Mouse (Mus musculus) spleen, postnatal 36 days (tissue): Measurements from ENCODE around the gene Plekhb2.

Experiments
- DNase-seq, 2 experiments: peaks; one replicate each; pipeline ENCODE4 v3.0.0; 2022; ENCODE audit warnings: low spot score in 2 of 2, mixed read lengths in 1 of 2

Gene Plekhb2

DNA sequence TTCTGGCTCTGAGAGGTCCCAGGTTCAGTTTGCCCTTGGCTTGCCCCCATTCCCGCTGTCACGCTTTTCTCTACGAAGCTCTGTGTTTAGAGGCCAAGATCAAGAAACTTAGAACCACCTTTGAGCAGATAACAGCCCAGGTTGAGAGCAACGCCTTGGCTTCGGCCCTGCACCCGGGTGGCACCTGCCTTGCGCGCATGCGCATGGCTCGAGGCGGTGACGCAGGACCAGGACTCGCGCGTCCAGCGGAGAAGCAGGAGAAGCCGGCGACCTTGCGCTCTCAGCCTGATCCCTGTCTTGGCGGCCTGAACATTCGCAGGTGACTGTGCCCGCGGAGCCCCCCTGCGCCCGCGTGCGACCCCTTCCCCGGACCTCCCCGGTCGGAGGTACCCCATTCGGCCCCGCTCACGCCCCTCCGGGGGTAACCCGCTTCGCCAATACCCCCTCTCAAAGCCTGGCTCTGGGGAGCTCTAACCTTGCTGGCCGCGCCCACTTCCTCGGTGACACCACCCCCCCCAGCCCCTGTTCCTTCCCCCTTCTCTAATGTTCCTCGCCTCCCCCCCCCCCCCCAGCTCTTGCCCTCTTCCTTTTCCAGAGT is at the start of gene Plekhb2:
Plekhb2 (plus strand) TSS at position 232 of the 598 bp plus-strand sequence.
- DNase-seq = peak; percentile 86 to 89

DNA sequence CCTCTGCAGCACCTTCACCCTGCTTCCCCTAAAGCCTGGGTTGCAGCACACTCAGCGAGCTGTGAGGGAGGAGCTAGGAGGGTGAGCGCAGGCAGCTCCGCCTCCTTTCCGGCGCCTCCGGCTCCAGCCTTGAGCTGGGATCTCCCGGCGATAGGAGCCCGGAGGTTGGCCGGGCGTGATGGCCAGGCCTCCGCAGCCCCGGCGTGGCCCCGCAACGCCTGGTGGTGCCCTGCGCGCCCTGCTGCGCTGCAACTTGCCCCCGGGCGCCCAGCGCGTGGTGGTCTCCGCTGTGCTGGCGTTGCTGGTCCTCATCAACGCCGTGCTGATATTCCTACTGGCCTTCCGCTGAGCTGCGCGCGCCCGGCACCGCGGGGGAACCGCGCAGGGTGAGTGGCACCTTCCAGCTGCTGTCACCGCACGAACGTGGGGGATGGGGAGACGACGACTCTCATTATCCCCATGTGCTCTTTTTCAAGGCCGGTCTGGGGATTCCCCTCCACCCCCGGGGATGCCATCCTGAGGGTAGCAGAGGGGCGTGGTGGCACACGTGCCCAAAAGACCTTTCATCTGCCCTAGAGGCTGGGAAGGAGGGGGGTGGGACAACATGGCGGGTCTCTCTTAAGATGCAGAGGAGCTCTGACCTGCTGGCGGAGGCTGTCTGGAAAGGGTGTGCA is 48.0 kb upstream of the Plekhb2 start:
- peak; percentile 66 to 71 for DNase-seq

- peak; percentile 60 to 63 for DNase-seq
Measured at GRCm38 (mm10) chr1:34802290-34802642, 47.5 kb upstream of the Plekhb2 start.

DNA sequence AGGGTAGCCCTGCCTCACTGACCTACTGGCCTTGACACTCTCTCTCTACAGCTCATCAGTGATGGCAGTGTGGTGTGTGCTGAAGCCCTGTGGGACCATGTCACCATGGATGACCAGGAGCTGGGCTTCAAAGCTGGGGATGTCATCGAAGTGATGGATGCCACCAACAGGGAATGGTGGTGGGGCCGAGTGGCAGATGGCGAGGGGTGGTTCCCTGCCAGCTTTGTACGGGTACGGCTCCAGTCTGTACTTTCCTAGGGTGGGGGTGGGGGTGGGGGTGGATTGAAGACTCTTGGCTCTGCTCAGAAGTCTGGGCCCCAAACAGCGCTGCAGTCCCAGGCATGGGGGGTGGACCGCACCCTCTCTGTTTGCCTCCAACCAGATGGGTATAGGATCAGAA is 44.9 kb upstream of the Plekhb2 start:
- no peak for DNase-seq

DNA sequence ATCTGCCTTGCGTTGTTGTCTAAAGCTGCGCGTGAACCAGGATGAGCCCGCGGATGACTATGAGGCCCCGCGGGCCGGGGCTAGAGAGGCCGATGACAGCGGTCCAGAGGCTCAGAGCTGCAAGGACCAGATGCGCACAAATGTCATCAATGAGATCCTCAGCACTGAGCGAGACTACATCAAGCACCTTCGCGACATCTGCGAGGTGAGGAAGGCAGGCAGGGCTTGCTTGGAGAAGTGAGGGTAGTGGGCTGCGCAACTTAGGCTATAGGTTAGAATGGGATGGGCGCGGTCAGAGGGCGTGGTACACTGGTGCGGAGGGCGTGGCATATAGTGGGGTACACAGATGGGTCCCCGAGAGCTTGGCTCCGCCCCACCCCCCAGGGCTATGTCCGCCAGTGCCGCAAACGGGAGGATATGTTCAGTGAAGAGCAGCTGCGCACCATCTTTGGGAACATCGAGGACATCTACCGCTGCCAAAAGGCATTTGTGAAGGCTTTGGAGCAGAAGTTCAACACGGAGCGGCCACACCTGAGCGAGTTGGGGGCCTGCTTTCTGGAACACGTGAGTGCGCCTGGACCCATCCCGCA is 43.8 kb upstream of the Plekhb2 start:
- no peak for DNase-seq

GRCm38 (mm10) chr1:34808445-34808844 is 41.3 kb upstream of the Plekhb2 start:
- DNase-seq = no peak

DNA sequence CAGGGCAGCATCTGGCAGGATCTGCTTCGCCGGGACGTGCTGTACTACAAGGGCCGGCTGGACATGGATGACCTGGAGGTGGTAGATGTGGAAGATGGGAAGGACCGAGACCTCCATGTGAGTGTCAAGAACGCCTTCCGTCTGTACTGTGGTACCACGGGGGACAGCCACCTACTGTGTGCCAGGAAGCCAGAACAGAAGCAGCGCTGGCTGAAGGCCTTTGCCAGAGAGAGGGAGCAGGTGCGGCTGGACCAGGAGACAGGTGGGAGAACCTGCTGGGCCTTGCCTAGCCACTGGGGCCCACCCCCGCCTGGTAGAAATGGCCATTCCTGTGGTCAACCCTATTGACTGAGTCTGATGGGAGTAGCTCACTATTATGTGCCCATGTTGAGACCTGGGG is 39.5 kb upstream of the Plekhb2 start:
- DNase-seq = no peak

- no peak for DNase-seq
Measured at GRCm38 (mm10) chr1:34811035-34811434, 38.7 kb upstream of the Plekhb2 start.

DNA sequence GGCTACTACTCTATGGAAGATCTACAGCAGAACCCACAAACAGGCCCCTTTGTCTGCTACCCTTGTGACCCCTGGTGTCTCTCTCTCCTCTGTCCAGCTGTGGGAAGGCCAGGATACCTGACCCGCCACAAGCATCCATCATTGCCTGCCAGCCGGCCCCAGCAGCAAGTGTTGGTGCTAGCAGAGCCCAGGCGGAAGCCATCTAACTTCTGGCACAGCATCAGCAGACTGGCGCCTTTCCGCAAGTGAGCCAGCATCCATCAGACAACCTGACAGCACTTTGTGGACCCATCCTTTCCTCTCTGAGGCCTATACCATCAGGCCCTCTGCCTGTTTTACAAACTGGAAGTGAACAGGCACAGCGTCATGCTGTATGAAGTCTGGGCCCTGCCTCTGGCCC is 38.2 kb upstream of the Plekhb2 start:
- no peak for DNase-seq

DNA sequence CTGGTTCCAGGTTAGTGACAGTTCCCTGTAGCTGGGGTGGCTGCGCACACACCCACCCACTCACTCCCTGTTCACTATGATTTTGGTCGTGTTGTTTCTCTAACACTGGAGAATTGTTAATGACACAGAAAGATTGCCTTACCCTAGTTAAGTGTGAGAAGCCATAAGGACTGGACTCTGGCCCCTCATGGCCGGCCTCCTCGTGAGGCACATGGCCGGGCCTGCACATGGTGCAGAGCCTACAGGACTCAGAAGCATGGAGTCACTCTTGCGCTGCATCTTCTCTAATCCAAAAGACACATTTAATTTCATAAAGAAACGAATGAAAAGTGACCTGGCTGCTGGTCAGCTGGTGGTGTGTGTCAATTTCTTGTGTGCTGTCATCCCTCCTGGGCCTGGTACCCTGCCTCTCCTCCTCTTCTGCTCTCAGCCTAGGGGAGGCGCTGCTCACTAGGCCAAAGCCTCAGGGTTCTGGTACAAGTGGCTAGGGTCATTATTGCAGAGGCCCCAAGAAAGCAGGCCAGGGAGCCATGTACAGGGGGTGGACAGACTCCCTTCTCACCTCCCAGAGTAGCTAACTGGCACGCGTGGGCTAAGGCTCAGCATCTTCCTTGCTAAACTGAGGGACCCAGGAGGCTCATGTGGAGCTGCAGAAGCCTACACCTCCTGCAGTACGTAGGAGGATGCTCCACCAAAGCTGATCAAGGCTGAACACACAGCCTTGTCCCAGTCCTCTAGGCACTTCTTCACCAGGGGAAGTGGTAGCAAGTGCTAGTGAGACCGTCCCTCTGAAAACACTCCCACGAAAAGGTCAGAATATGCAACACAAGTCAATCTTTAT is 37.1 kb upstream of the Plekhb2 start:
- DNase-seq = no peak

DNA sequence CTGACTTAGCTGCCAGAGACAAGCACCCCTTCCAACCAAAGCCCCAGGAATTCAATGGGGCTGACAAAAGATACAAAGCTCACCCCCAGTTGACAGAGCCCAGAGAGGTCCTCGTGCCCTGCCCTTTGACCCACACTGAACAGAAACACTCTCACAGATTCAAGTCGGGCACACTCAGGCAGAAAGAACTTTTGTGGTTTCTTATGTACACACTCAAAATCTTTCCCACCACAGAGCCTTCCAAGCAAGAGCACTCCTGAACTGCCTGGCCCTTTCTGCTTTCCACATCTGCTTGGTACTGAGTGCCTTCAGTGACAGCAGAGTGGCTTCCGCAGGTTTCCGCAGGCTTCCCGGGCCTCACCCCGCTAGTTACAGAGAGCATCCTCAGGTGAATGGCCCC is 33.9 kb upstream of the Plekhb2 start:
- no peak for DNase-seq

GRCm38 (mm10) chr1:34819225-34819910 is 30.4 kb upstream of the Plekhb2 start:
- DNase-seq = no peak

DNA sequence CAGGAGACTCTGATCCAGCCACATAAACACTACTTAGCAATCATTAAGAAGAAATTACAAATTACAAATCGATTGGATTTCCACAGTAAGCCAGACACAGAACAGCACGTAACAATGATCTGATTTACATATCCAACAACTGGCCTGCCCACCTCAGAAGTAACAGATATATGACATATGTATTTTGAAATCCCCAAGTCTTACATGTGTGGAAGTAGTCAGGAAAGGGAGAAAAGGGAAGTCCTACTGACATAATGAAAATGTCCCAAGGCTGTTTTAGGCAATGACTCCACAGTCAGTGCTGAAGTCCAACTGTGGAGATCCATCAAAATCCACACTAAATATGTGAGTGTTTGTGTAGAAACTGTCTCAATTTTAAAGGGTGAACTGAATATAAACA is 28.4 kb upstream of the Plekhb2 start:
- no peak for DNase-seq

DNA sequence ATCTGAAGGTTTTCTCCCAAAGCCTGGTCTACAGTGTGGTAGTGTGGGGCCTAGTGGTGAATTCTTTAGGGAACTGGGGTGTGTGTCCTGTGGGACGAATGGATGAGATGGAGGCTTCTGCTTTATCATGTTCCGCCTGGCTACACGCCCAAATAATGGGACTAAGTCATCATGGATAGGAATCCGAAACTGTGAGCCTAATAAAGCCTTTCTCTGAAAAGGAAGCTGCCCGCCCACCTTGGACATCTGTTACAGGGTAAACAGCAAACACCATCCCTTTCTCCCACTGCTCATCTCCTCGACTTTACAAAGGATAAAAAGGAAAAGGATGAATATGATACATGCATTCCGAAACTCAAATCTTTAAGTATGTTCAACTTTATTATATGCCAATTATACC is 27.8 kb upstream of the Plekhb2 start:
- no peak for DNase-seq

- no peak for DNase-seq
Measured at GRCm38 (mm10) chr1:34822746-34823145, 27.0 kb upstream of the Plekhb2 start.

DNA sequence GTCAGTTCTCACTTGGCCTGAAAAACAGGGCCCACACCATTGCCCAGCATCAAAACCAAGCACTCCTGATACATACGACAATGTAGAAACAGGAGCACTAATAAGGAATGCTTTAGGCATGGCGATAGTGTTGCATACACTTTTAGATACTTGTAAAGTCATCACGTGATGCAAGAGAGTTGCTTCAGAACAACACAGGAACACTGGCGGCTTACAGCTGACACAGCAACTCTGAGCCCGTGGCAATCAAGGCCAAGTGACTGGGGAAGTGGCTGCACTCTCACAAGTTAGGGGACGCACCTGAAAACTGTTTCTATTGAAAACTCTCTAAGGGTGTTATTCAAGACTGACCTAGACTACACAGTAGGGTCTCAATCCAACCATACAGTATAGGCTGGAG is 26.4 kb upstream of the Plekhb2 start:
- no peak for DNase-seq

DNA sequence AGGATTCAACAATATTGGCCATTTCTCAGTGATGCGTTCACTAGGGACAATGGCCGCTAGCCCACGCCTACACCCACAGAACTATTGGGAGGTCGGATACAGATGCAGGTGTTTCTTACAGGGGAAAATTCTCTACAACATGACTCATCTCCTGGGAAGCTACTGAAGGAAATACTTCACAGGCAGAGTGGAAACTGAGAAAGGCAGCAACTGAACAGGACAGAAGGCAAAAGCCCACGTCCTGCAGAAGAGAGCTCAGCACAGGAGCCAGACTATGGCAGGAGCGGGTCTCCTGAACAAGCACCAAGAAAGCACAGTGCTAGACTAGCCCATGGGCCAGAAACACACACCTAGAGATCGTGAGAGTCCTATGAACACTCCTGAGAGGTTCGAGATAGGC is 25.6 kb upstream of the Plekhb2 start:
- no peak for DNase-seq

- DNase-seq = no peak
Measured at GRCm38 (mm10) chr1:34825909-34826308, 23.9 kb upstream of the Plekhb2 start.

DNA sequence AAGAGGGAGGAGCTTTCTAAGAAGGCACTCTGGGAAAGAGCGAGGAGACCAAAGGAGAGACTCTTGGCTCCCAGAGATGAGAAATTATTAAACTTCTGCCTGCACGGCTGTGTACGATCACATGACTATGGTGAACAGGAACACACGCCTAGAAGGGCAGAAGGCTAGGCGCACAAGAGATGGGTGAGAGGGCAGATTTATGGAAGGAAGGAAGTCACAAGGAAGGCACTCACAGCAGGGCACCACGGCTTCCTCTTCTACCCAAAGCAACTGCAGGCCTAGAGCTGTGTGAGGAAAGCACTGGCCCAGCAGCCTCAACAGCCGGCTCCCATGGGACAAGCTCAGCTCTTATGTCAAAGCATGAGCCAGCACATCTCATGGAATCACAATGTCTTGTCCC is 21.9 kb upstream of the Plekhb2 start:
- peak; percentile 34 to 37 for DNase-seq

GRCm38 (mm10) chr1:34828528-34829294 is 21.1 kb upstream of the Plekhb2 start:
- no peak for DNase-seq

DNA sequence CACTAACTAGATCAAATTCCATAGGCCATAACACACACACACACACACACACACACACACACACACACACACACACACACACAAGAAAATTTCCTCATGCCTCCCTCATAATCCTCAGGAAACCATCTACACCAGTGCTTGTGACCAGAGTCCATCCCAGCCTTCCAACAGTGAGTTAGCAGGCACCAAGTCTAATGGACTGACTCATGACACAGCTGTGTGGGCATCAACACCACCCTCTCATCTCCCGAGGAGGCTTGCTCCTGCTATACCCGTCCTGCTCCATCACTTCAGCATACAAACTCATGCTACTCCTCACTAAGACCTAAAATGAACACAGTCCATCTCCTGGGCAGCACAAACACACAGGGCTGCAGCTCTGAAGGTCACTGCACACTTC is 18.8 kb upstream of the Plekhb2 start:
- DNase-seq = no peak
